Mouse (Mus musculus) Patski (cell line): Measurements from ENCODE around the gene Vmn2r90. TPM values are rescaled to one million over a fixed set of nuclear protein-coding genes. Genes with fewer than 3 reads are reported as not detected.
A peak's percentile ranks its signal among the peaks of the same experiment; 100 is the strongest.
"Not testable (repeated sequence)": the region's sequence is repeated elsewhere in the genome, so short reads cannot be mapped to it uniquely, and the experiment has no call there.

ENCODE experiments used
- ATAC-seq: fragments of 100-300 bp; one replicate; pipeline ENCODE4 v1.8.0; 2021
- CTCF ChIA-PET: fragments of 350-600 bp; sonication (Branson Sonifier 250); formaldehyde crosslinking; loops from one replicate; lab custom pipeline; 2022; ENCODE audit warnings: inconsistent platforms; lab: Charles Lee
- POLR2A ChIA-PET: fragments of 350-600 bp; sonication (Branson Sonifier 250); formaldehyde crosslinking; loops from one replicate; lab custom pipeline; 2022; ENCODE audit warnings: antibody characterized with exemption, inconsistent platforms; lab: Charles Lee
- DNase-seq: peaks from one replicate; pipeline ENCODE4 v3.0.0-alpha.2; 2011; ENCODE audit warnings: low read depth, low spot score
- H3K27me3 ChIP-seq: fragments of 371-371 bp; one replicate; pipeline ENCODE4 v1.5.1; 2021
- CTCF ChIP-seq: fragments of 100-300 bp; IDR thresholded peaks from one replicate; pipeline ENCODE4 v1.5.1; 2021
- in situ Hi-C: fragments of 300-500 bp; cut with MboI; formaldehyde crosslinking; loops from 3 replicates; pipeline ENCODE4 v1.11.1; 2018; ENCODE audit warnings: low pct_unique_long_range_greater_than_20kb, mixed read lengths
- polyA plus RNA-seq: library from polyadenylated mRNA; unstranded; gene quantifications from one replicate; pipeline ENCODE4 v1.2.3, GENCODE M21; 2021

The Vmn2r90 gene
- polyA plus RNA-seq: not detected

GRCm38 (mm10) chr17:17703447-17703846 is at the start of gene Vmn2r90:
Vmn2r90 (plus strand) TSS chr17:17703747.
- ChIA-PET CTCF (no interaction called here), POLR2A (no interaction called here)
- DNase-seq: no peak
- no peaks in the 10 kb centered on the region for H3K27me3 ChIP-seq
- no peak for TF ChIP-seq CTCF
- in situ Hi-C loops: no loop called here
- no peak for ATAC-seq

- in situ Hi-C loops: no loop called here
- peaks cover 14% of the 10 kb centered on the region for H3K27me3 ChIP-seq
- DNase-seq (no peak), ATAC-seq (no peak)
- POLR2A ChIA-PET: no interaction called here
- CTCF ChIA-PET: no interaction called here
- TF ChIP-seq CTCF: no peak
Observed at GRCm38 (mm10) chr17:17654997-17655828, 48.3 kb upstream of the Vmn2r90 start.

GRCm38 (mm10) chr17:17655829-17656176 is 47.7 kb upstream of the Vmn2r90 start:
- no peak for DNase-seq
- in situ Hi-C loops: no loop called here
- POLR2A ChIA-PET: no interaction called here
- no peak for TF ChIP-seq CTCF
- CTCF ChIA-PET: no interaction called here
- peaks cover 14% of the 10 kb centered on the region for H3K27me3 ChIP-seq
- no peak for ATAC-seq

- DNase-seq: no peak
- H3K27me3 ChIP-seq: peaks cover 5% of the 10 kb centered on the region
- in situ Hi-C loops: no loop called here
- TF ChIP-seq CTCF: no peak
- ChIA-PET CTCF (interaction anchor here (0.9 kb wide), 1 partner anchor 11 kb away, joined by 3 read pairs; no protein-coding TSS in a partner anchor), POLR2A (interaction anchor here (0.6 kb wide), 1 partner anchor 1509 kb away, joined by 6 read pairs; no protein-coding TSS in a partner anchor)
- no peak for ATAC-seq
Observed at GRCm38 (mm10) chr17:17678781-17679180, 24.8 kb upstream of the Vmn2r90 start.

GRCm38 (mm10) chr17:17690659-17691058 is 12.9 kb upstream of the Vmn2r90 start:
- TF ChIP-seq CTCF: no peak
- no peak for DNase-seq
- ChIA-PET CTCF (interaction anchor here (1.3 kb wide), 1 partner anchor 12 kb away, joined by 3 read pairs; no protein-coding TSS in a partner anchor), POLR2A (no interaction called here)
- H3K27me3 ChIP-seq: peaks cover 4% of the 10 kb centered on the region
- no peak for ATAC-seq
- in situ Hi-C loops: no loop called here

- peaks cover 24% of the 10 kb centered on the region for H3K27me3 ChIP-seq
- CTCF ChIA-PET, in situ Hi-C loops, POLR2A ChIA-PET, ATAC-seq, DNase-seq: not testable (repeated sequence)
Observed at GRCm38 (mm10) chr17:17732396-17732795, 28.8 kb downstream of the Vmn2r90 start.

- H3K27me3 ChIP-seq: peaks cover 10% of the 10 kb centered on the region
- in situ Hi-C loops: no loop called here
- DNase-seq: no peak
- no peak for ATAC-seq
- no peak for TF ChIP-seq CTCF
- POLR2A ChIA-PET: no interaction called here
- CTCF ChIA-PET: no interaction called here
Observed at GRCm38 (mm10) chr17:17738635-17739034, 35.1 kb downstream of the Vmn2r90 start.

GRCm38 (mm10) chr17:17739300-17739699 is 35.8 kb downstream of the Vmn2r90 start:
- in situ Hi-C loops, POLR2A ChIA-PET, H3K27me3 ChIP-seq, DNase-seq, CTCF ChIA-PET, ATAC-seq: not testable (repeated sequence)

GRCm38 (mm10) chr17:17739936-17740335 is 36.4 kb downstream of the Vmn2r90 start:
- ATAC-seq, in situ Hi-C loops, DNase-seq, H3K27me3 ChIP-seq, CTCF ChIA-PET, POLR2A ChIA-PET: not testable (repeated sequence)

GRCm38 (mm10) chr17:17741516-17741915 is 38.0 kb downstream of the Vmn2r90 start:
- CTCF ChIA-PET, in situ Hi-C loops, ATAC-seq, H3K27me3 ChIP-seq, POLR2A ChIA-PET, DNase-seq: not testable (repeated sequence)

GRCm38 (mm10) chr17:17749371-17749770 is 45.8 kb downstream of the Vmn2r90 start:
- peak; percentile 61 for TF ChIP-seq CTCF
- H3K27me3 ChIP-seq: peaks cover 15% of the 10 kb centered on the region
- in situ Hi-C loops, POLR2A ChIA-PET, DNase-seq, ATAC-seq: not testable (repeated sequence)
- CTCF ChIA-PET: interaction anchor here (0.8 to 1.2 kb wide), 2 partner anchors 10 to 354 kb away, joined by 4 to 6 read pairs; no protein-coding TSS in a partner anchor
